ENCODE assay signal across 7 mouse cellular contexts in the genomic region with DNA sequence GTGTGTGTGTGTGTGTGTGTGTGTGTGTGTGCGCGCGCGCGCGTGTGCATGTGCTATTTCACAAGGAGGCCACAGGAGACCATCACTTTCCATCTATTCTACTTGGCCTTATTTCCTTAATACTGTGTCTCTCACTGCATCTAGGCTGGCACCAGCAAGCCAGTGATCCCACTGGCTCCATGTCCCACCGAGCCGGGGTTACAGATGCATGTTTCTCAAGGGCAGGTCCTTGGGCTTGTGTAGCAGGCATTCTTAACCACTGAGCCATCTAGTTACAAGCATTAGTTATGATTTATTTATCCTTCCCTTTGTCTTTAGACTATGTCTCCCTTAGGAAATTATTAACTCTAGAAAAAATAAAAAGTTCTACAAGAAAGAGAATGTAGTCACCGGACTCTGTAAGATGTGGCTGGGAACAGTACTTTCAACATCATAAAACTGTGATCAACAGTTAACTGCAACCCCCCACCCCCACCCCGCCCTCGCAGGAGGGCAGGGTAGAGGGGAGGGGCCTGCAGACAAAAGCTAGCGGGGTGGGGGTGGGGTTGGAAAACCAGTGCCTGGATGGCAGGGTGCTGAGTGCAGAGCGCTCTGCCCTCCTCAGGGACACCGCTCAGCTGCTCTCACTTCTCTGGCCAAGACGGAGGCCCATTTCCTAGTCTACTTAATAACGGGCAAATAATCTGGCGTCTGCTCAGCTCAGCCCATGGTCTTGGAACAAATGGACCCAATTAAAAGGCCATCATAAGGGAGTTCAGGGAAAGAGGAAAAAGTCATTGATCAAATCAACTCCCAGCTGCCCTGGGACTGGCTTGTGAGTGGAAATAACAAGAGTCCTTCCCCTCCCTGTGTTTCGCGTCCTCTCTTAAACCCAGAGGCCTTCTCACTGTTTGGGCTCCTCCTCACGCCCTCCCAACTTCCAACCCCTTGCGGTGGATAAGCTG. TPM values are rescaled to one million over a fixed set of nuclear protein-coding genes. Genes with fewer than 3 reads are reported as not detected.
A peak's percentile ranks its signal among the peaks of the same experiment; 100 is the strongest.
DNase-seq lines count a peak whose midpoint lies in the region; ATAC-seq and TF ChIP-seq lines count a peak whose summit lies in the region.

No protein-coding gene starts in this region.

- dilution Hi-C loops in CH12.LX (cut with MboI; ENCODE audit: extremely low pct_ligation_motif_present, extremely low pct_unique_long_range_greater_than_20kb, low sequenced_read_pairs): no loop called here

- H3K36me3 ChIP-seq in CH12.LX (replicated peaks in 1 of 2; ENCODE audit: control insufficient read depth in 1 of 2, insufficient read depth in 1 of 2, low read length in 1 of 2) (no peaks in the 10 kb centered on the region), ES-E14 (ENCODE audit: control insufficient read depth, insufficient read depth, low read length, poor library complexity, severe bottlenecking) (no peaks in the 10 kb centered on the region)
- H3K36me3 ChIP-seq in hindbrain, embryonic 11.5 days (ENCODE audit: control insufficient read depth, insufficient read depth, low read length): no peaks in the 10 kb centered on the region
- H3K36me3 ChIP-seq in limb, embryonic 15.5 days: no peaks in the 10 kb centered on the region
- no peaks in the 10 kb centered on the region for H3K36me3 ChIP-seq in neural tube, embryonic 12.5 days

- no peaks in the 10 kb centered on the region for H3K79me2 ChIP-seq in CH12.LX (replicated peaks; ENCODE audit: control insufficient read depth, extremely low read depth, insufficient read depth, poor library complexity, severe bottlenecking)

- H3K4me2 ChIP-seq in CH12.LX (ENCODE audit: insufficient read depth, low read depth, poor library complexity, severe bottlenecking): no peak overlapping the region
- H3K4me2 ChIP-seq in hindbrain, embryonic 11.5 days (replicated peaks; ENCODE audit: low read depth, low read length): no peak overlapping the region
- 0 out of 2 replicates have a peak overlapping the region, but pooled peaks have one; percentile 19 for H3K4me2 ChIP-seq in limb, embryonic 15.5 days
- H3K4me2 ChIP-seq in neural tube, embryonic 12.5 days (replicated peaks): no peak overlapping the region; the same call in 1 of the 2 replicates

- no peaks in the 10 kb centered on the region for H3K9me3 ChIP-seq in CH12.LX (replicated peaks; ENCODE audit: low read length)
- H3K9me3 ChIP-seq in ES-E14 (ENCODE audit: control insufficient read depth, insufficient read depth, low read depth, low read length): no peaks in the 10 kb centered on the region
- no peaks in the 10 kb centered on the region for H3K9me3 ChIP-seq in hindbrain, embryonic 11.5 days (ENCODE audit: control insufficient read depth, low read length)
- H3K9me3 ChIP-seq in limb, embryonic 15.5 days: no peaks in the 10 kb centered on the region
- no peaks in the 10 kb centered on the region for H3K9me3 ChIP-seq in neural tube, embryonic 12.5 days

- in situ Hi-C loops in CH12.LX (cut with MboI; ENCODE audit: low pct_ligation_motif_present, low pct_unique_long_range_greater_than_20kb, low sequenced_read_pairs) (no loop called here), ES-E14 (cut with MboI; ENCODE audit: low sequenced_read_pairs in 2 of 2, unreplicated experiment in 2 of 2) (no loop called here)

- no peak overlapping the region for H3K9ac ChIP-seq in CH12.LX (ENCODE audit: insufficient read depth, low read depth)
- peak overlapping the region; percentile 73 for H3K9ac ChIP-seq in ES-E14 (ENCODE audit: insufficient read depth, low read depth, low read length, poor library complexity, severe bottlenecking)
- H3K9ac ChIP-seq in hindbrain, embryonic 11.5 days (ENCODE audit: low read depth, low read length): no peak overlapping the region
- no peak overlapping the region for H3K9ac ChIP-seq in limb, embryonic 15.5 days
- H3K9ac ChIP-seq in neural tube, embryonic 12.5 days: no peak overlapping the region

- H3K4me1 ChIP-seq in CH12.LX (ENCODE audit: control insufficient read depth in 1 of 2, insufficient read depth in 2 of 2) (peaks cover 10 to 19% of the 10 kb centered on the region in 2 experiments), ES-E14 (ENCODE audit: control insufficient read depth in 2 of 2, insufficient read depth in 2 of 2, low read length in 2 of 2, poor library complexity in 1 of 2) (peaks cover 0 to 12% of the 10 kb centered on the region in 2 experiments; a peak in 2 of 4 replicates)
- 0 out of 2 replicates have a peak, but pooled peaks cover 2% of the 10 kb centered on the region for H3K4me1 ChIP-seq in hindbrain, embryonic 11.5 days (replicated peaks; ENCODE audit: control insufficient read depth, insufficient read depth, low read length)
- H3K4me1 ChIP-seq in limb, embryonic 15.5 days: peaks cover 14% of the 10 kb centered on the region
- peaks cover 8% of the 10 kb centered on the region; the same call in 1 of the 2 replicates for H3K4me1 ChIP-seq in neural tube, embryonic 12.5 days

- 33% methylated on average over 21 of the region's 21 CpGs for WGBS in hindbrain, embryonic 11.5 days
- 34% methylated on average over 21 of the region's 21 CpGs for WGBS in limb, embryonic 15.5 days
- 34% methylated on average over 21 of the region's 21 CpGs for WGBS in neural tube, embryonic 12.5 days

- no peak for TF ChIP-seq POLR2A in CH12.LX (IDR thresholded peaks at IDR 0.05; ENCODE audit: low read depth, low read length)

- H3K4me3 ChIP-seq in CH12.LX (replicated peaks in 1 of 3; ENCODE audit: low read depth in 2 of 3, low read length in 2 of 3, poor library complexity in 1 of 3) (no peak overlapping the region), ES-E14 (ENCODE audit: insufficient read depth in 1 of 2, low read depth in 1 of 2, low read length in 2 of 2, poor library complexity in 1 of 2, severe bottlenecking in 1 of 2) (peak overlapping the region in 1 of 2 experiments; percentile 44; a peak in 2 of 4 replicates)
- no peak overlapping the region for H3K4me3 ChIP-seq in hindbrain, embryonic 11.5 days (ENCODE audit: low read depth, low read length)
- H3K4me3 ChIP-seq in limb, embryonic 15.5 days: no peak overlapping the region
- H3K4me3 ChIP-seq in neural tube, embryonic 12.5 days: no peak overlapping the region

- no peaks in the 10 kb centered on the region for H3K27me3 ChIP-seq in CH12.LX (replicated peaks)
- no peaks in the 10 kb centered on the region for H3K27me3 ChIP-seq in hindbrain, embryonic 11.5 days (ENCODE audit: control insufficient read depth, insufficient read depth, low read length)
- H3K27me3 ChIP-seq in limb, embryonic 15.5 days: no peaks in the 10 kb centered on the region
- H3K27me3 ChIP-seq in neural tube, embryonic 12.5 days (replicated peaks): no peaks in the 10 kb centered on the region

- no peak for TF ChIP-seq EP300 in CH12.LX (IDR thresholded peaks at IDR 0.05; ENCODE audit: low read length)

- ATAC-seq in hindbrain, embryonic 11.5 days (ENCODE audit: low FRiP score): peak; percentile 77
- peak; percentile 22; the same call in 1 of the 2 replicates for ATAC-seq in limb, embryonic 15.5 days (ENCODE audit: insufficient number of reproducible peaks, low FRiP score, low TSS enrichment, low read depth)
- peak; percentile 41 for ATAC-seq in neural tube, embryonic 12.5 days (ENCODE audit: low FRiP score, low read depth)

- no peak for TF ChIP-seq RAD21 in CH12.LX (IDR thresholded peaks at IDR 0.05; ENCODE audit: low read depth, low read length)

- peak; percentile 7 for DNase-seq in CH12.LX (ENCODE audit: extremely low read depth)
- DNase-seq in ES-E14 (ENCODE audit: low read depth, low spot score): no peak
- peak; percentile 51 for DNase-seq in hindbrain, embryonic 11.5 days (ENCODE audit: low spot score)
- no peak for DNase-seq in c-Kit-positive CD71-positive TER-119-positive erythroid progenitor cells, embryonic 14.5 days (ENCODE audit: low spot score)
- no peak for DNase-seq in spleen, postnatal 14 days (ENCODE audit: low spot score in 2 of 2)

- H3K27ac ChIP-seq in CH12.LX (ENCODE audit: insufficient read depth, low read depth) (no peak overlapping the region), ES-E14 (ENCODE audit: insufficient read depth, low read depth, low read length, poor library complexity, severe bottlenecking) (peak overlapping the region; percentile 69)
- peak overlapping the region; percentile 2 for H3K27ac ChIP-seq in hindbrain, embryonic 11.5 days (ENCODE audit: low read depth, low read length)
- 0 out of 2 replicates have a peak overlapping the region, but pooled peaks have one; percentile 27 for H3K27ac ChIP-seq in limb, embryonic 15.5 days
- H3K27ac ChIP-seq in neural tube, embryonic 12.5 days: no peak overlapping the region

- TF ChIP-seq CTCF in CH12.LX (conservative IDR thresholded peaks at IDR 0.05 in 1 of 2, IDR thresholded peaks at IDR 0.05 in 1 of 2; ENCODE audit: low read depth in 2 of 2, low read length in 2 of 2): no peak

TF ChIP-seq in CH12.LX, 34 proteins besides CTCF, POLR2A, EP300 and RAD21 (continues in another document):
- no peak for TF ChIP-seq ELF1 (IDR thresholded peaks at IDR 0.05; ENCODE audit: low read depth, low read length)

TF ChIP-seq in ES-E14, 5 proteins besides CTCF, POLR2A, EP300 and RAD21 (continues in another document):
- TF ChIP-seq ZC3H11A (IDR thresholded peaks at IDR 0.05; ENCODE audit: borderline replicate concordance, low read depth, low read length): no peak

RNA-seq across cellular contexts. Expression of gene P2ry6, which starts 10.3 kb away (rescaled TPM):
- 0.17 TPM in 1 of 2 replicates, not detected in the other for total RNA-seq in CH12.LX (2012; rRNA removed)
- total RNA-seq in CH12.LX (2014; rRNA removed): not detected in 2 replicates
- 0.45 and 1.5 TPM in 2 replicates for polyA plus RNA-seq in CH12.LX (2012; ENCODE audit: insufficient read length, low read depth)
- total RNA-seq in ES-E14 (2012; rRNA removed): 0.45 and 0.95 TPM in 2 replicates
- 3.1 and 3.3 TPM in 2 replicates for polyA plus RNA-seq in hindbrain, embryonic 11.5 days (2014; fragmentation: Nextera tagmentation; extraction: Ambion mirVana)
- polyA plus RNA-seq in limb, embryonic 15.5 days (2015; fragmentation: Nextera tagmentation; extraction: Ambion mirVana): 6.0 and 7.9 TPM in 2 replicates
- 2.9 and 3.3 TPM in 2 replicates for polyA plus RNA-seq in neural tube, embryonic 12.5 days (2016; fragmentation: Nextera tagmentation; extraction: Ambion mirVana)

RNA-seq across cellular contexts. Expression of gene P2ry2, which starts 27.9 kb away (rescaled TPM):
- total RNA-seq in CH12.LX (2012; rRNA removed) (1.5 and 1.7 TPM in 2 replicates), CH12.LX (2014; rRNA removed) (0.54 and 0.87 TPM in 2 replicates), ES-E14 (2012; rRNA removed) (2.3 and 2.8 TPM in 2 replicates)
- polyA plus RNA-seq in CH12.LX (2012; ENCODE audit: insufficient read length, low read depth): 1.4 and 1.9 TPM in 2 replicates
- 0.39 and 0.73 TPM in 2 replicates for polyA plus RNA-seq in hindbrain, embryonic 11.5 days (2014; fragmentation: Nextera tagmentation; extraction: Ambion mirVana)
- polyA plus RNA-seq in limb, embryonic 15.5 days (2015; fragmentation: Nextera tagmentation; extraction: Ambion mirVana): 3.5 and 3.8 TPM in 2 replicates
- 0.77 and 1.0 TPM in 2 replicates for polyA plus RNA-seq in neural tube, embryonic 12.5 days (2016; fragmentation: Nextera tagmentation; extraction: Ambion mirVana)

RNA-seq across cellular contexts. Expression of gene Arhgef17, which starts 52.8 kb away (rescaled TPM):
- total RNA-seq in CH12.LX (2012; rRNA removed) (4.6 and 6.7 TPM in 2 replicates), CH12.LX (2014; rRNA removed) (2.3 and 2.6 TPM in 2 replicates), ES-E14 (2012; rRNA removed) (21.8 and 23.2 TPM in 2 replicates)
- polyA plus RNA-seq in CH12.LX (2012; ENCODE audit: insufficient read length, low read depth): 5.2 and 5.6 TPM in 2 replicates
- polyA plus RNA-seq in hindbrain, embryonic 11.5 days (2014; fragmentation: Nextera tagmentation; extraction: Ambion mirVana): 6.3 and 8.3 TPM in 2 replicates
- polyA plus RNA-seq in limb, embryonic 15.5 days (2015; fragmentation: Nextera tagmentation; extraction: Ambion mirVana): 8.0 and 8.5 TPM in 2 replicates
- 7.1 and 7.9 TPM in 2 replicates for polyA plus RNA-seq in neural tube, embryonic 12.5 days (2016; fragmentation: Nextera tagmentation; extraction: Ambion mirVana)

Comparison
In these comparisons a context has a peak if more than half of its experiments do, and no peak if none do; other contexts are left out.
1. DNase-seq: peak in CH12.LX (single experiment) and hindbrain, embryonic 11.5 days (single experiment); none in ES-E14 (single experiment), c-Kit-positive CD71-positive TER-119-positive erythroid progenitor cells, embryonic 14.5 days (single experiment) and spleen, postnatal 14 days (0 of 2).
2. H3K27ac ChIP-seq: peak in ES-E14 (single experiment), hindbrain, embryonic 11.5 days (single experiment) and limb, embryonic 15.5 days (single experiment); none in CH12.LX (single experiment) and neural tube, embryonic 12.5 days (single experiment).
3. ATAC-seq: peak in every context shown above with its lines; median percentile 77 in hindbrain, embryonic 11.5 days; 41 in neural tube, embryonic 12.5 days; 22 in limb, embryonic 15.5 days.